Mouse (Mus musculus) megakaryocyte, adult 5-6 weeks (primary cell): ENCODE measurements at regions not wholly inside any gene's neighbourhood (a gene's known extent, or its start where the extent isn't known, plus 50 kb on each side); places are given as distances from the start of the nearest gene placed in this dataset.
A peak's percentile ranks its signal among the peaks of the same experiment; 100 is the strongest.
"Not testable (repeated sequence)": the region's sequence is repeated elsewhere in the genome, so short reads cannot be mapped to it uniquely, and the experiment has no call there.

ENCODE experiments used
- ATAC-seq: 2 replicates; pipeline ENCODE4 v1.8.0; 2016; ENCODE audit warnings: mild to moderate bottlenecking, inconsistent platforms; ENCODE audit not compliant: poor library complexity, severe bottlenecking

DNA sequence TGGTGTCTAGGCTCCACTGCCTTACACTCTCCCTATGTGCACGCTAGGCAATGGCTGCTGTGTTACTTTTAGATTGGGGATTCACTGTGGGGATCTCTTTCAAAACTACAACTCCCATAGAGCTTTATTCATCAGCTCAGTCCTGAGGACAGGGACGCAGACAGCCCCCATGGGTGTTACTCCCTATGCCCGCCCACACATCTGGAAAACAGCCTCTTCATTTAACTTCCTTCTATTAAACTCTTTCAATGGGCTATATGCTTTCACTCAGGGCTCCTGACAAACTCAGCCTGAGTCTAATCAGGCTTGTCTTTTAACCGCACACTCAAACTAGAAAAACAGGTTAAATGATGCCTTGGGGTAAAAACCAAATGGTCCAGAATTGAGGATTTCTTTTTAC lies 95.3 kb upstream of the Mdm1 start:
- ATAC-seq: no peak

DNA sequence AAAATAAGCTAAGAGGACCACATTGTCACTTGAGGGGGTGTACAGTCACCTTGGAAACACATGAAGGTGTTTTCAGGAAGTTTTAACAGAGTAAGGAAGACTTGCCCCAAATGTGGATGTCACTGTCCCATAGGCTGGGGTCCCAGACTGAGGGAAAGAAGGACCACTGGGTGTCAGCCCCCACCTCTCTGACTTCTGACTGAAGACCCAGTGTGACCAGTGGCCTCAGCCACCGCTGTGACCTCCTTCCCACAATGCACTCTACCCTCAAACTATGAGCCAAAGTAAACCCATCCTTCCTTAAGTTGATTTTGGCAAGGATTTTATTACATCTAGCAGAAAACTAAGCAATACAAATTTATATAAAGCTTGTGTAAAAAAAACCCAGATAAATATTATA lies 94.8 kb upstream of the Mdm1 start:
- no peak for ATAC-seq

DNA sequence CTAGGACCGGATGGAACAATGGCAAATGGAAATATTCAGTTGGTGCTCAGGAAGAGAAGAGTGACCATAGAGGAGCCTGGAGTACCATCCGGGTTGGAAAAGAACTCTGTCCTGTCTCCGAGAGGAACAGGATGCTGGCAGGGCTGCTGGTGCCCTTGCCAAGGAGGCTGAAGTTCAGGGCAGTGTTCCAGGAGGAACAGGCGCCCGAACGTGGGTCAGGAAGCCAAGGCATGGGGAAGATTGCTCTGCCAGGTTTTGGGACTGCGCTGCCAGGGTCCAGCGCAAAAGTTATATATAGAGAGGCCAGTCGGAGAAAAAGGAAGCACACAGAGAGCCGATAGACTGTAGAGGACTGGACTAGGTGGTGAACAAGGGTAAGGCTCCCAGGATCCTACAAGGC lies 92.3 kb upstream of the Mdm1 start:
- ATAC-seq: no peak

DNA sequence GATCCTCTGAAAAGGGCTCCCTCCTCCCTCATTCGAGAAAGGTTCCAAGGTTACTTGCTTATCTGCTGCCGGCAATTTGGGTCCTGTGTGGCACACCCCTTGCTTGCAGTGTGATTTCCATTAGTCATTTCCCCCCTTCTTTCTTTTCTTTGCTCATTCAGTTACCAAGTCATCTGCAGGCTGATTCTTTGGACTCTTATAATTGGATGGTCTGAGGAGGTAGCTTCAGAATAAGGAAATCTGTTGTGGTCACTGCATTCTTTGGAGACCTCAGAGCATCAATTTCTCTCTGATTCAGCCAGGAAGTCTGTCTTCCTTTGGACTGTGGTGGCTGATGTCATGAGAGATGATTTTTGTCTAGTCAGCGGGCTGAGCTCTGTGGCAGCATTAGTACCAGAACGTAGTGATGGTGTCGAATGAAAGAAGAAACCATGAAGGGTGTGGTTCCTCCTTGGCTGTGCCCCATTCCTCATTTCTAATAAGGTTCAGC lies 91.4 kb upstream of the Mdm1 start:
- peak; percentile 79 for ATAC-seq

DNA sequence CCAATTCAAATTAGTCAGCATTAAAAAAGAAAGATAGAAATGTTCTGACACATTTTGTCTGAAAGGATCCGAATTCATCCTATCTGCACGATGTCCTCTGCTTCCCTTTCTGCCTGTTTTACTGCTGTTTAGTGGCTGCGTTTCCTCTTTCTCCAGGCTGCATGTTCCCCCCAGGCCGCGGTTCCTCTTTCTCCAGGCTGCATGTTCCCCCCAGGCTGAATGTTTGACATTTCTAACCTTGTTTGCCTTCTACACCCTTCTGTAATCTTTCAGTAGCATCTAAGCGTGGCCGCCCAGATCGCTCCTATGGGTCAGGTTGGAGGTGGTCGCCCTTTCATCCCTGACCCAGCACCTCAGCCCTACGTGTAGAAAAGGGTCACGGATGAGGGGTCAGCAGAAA lies 89.6 kb upstream of the Mdm1 start:
- peak; percentile 77 for ATAC-seq

DNA sequence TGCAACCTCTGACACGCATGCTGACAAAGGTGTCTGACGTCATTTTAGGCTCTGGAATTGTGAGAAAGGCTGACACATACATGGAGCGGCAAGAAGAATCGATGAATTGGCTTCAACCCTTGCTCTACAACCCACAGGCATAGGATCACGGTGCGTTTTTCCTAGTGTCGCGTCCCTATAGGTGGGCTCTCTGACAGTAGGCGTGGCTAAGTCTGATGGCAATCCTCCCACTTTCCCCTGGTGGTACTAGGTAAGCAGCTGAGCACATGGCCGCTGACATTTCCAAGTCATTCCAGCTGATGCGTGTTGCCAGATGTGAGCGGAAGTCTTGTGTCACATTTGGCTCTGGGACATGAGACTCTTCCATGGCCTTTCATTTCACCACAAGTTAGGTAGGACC lies 89.1 kb upstream of the Mdm1 start:
- ATAC-seq: peak; percentile 14

DNA sequence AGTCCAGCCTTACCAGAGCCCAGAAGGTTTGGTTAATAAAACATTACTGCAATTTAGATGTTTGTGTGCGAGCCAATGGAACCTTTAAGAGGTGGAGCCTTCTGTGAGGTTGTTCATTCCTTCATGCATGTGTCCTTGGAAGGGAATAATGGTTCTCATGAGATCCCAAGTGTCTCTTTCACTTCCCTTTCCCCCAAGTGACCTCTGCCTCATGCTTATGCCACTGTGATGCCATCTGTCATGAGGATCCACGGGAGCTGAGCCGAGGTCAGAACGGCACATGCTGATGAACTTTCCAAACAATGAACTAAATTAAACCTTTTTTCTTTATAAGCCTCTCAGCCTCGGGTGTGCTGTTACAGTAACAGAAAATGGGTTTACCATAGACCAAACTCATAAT lies 88.6 kb upstream of the Mdm1 start:
- ATAC-seq: peak; percentile 62

DNA sequence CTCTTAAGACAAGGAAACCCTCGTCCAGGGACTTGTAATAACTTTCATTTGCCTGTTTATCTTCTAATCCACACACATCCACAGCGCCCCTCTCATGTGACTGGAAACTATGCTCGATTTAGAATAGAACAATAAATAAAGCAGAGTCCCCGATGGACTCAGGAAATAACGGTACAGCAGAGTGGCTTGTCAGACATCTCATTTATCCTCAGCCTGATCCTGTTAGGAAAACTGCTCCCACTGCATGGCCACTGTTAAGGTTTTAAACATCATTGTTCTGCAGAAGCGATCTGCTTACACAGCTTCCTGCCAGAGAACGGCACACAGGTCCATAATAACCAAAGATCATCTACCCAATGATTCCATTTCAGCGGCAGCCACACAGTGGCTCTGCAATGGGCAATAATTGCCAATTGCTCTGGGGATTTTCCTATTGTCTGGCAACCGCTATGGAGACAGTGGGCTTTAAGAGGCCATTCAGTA lies 84.8 kb upstream of the Mdm1 start:
- no peak for ATAC-seq

DNA sequence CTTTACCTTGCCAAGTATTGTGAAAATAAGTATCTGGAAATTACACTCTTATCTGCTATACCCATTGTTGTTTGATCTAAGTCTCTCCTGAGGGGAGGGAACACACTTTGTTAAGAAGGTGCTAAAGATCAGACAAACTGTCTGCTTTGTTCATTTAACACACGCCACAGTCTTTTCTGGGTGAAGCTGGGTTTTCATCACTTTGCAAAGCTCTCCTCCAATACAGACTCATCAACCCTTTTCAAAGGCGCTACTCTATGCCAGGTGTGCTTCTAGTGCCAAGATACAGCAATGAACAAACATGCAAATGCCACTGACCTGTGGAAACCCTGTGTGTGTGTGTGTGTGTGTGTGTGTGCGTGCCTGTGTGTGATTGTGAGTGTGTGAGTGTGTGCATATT lies 84.1 kb upstream of the Mdm1 start:
- no peak for ATAC-seq

DNA sequence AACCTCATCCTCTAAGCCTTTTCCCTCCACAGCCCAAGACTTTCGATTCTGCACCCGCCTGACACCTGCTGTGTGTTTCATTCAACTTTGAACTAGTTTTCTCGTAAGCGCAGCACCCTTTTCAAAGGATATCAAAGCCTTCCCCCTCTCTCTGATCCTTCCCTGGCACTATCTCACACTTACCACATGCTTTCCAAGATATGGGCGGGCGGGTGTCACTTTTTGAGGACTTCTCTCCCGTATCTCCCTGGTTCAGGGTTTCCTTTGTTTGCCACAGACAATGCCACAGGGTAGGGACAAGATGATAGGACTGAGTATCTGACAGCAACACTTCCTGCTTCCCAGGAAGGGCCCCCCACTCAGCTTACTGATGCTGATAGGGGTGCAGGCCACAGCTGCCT lies 76.8 kb upstream of the Mdm1 start:
- ATAC-seq: peak; percentile 18; the same call in 1 of the 2 replicates

DNA sequence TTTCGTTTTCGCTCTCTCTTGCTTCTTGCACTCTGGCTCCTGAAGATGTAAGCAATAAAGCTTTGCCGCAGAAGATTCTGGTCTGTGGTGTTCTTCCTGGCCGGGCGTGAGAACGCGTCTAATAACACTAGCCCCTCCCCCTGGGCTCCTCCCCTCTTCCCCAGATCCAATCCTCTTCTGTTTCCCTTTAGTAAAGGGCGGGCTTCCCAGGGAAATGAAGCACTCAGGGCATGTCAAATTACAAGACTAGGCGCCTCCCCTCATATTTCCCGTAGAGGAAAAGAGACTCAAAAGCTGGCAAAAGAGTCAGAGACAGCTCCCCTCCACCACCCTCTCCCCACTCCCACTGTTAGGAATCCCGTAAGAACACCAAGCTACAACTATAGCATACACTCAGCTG lies 65.3 kb upstream of the Mdm1 start:
- ATAC-seq: not testable (repeated sequence)

DNA sequence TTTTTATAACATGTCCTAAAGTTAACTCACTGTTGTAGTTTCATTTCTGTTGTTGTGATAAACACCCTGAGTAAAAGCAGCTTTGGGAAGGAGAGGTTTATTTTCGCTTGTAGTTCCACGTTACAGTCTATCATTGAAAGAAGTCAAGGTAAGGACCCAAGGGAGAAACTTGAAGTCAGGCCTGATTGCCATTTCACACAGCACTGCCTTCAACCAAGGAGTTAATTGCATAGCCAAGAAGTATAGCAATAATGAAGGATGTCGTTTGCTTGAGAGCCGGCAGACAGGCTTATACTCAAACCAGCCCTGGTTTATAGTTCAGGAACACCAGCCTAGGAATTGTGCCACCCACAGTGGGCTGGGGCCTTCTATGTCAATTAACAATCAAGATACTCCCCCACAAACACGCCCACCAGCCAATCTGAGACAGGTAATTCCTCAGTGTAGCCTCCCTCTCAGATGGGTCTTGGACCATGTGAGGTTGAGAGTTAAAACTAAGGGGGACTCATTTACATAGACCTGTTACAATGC lies 59.9 kb upstream of the Mdm1 start:
- ATAC-seq: no peak

DNA sequence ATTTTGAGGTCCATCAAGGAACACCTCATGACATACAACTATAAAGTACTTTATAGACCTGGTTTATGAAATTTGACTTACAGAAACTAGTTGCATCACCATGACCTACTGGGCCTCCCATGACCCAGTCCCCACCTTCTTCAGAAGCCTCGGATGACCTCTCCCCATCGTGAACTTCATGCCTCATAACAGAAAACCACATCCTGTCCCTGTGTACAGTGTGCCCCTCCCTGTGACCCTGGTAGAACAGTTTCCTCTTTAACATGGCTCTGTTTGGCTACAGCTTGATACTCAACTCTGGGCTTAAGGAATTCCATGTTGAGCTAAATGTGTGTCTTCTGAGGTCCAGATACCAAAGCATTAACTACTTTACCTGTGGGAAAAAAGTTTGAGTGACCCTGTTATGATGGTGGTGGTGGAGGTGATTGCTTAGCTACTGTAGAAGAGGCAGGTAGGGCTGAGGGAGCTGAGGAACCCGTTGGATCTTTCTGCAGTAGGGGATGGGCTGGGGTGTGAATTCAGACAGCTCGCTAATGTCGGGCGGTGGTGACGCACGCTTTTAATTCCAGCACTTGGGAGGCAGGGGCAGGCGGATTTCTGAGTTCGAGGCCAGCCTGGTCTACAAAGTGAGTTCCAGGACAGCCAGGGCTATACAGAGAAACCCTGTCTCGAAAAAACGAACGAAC lies 58.4 kb upstream of the Mdm1 start:
- ATAC-seq: peak; percentile 82

DNA sequence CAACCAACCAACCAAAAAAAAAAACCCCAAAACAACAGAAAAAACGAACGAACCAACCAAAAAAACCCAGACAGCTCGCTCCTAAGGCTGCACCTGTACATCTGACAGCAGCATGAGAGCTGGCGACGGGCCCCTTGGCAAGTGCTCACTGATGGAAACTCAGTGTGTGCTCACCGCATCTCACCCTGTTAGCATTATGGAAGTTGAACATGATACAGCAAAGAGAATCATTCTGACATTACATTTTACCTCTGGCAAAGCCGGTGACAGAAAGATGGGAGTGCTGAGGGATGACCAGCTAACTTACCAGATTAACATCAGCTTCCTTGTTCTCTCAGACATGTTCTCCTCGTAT lies 57.9 kb upstream of the Mdm1 start:
- no peak for ATAC-seq

DNA sequence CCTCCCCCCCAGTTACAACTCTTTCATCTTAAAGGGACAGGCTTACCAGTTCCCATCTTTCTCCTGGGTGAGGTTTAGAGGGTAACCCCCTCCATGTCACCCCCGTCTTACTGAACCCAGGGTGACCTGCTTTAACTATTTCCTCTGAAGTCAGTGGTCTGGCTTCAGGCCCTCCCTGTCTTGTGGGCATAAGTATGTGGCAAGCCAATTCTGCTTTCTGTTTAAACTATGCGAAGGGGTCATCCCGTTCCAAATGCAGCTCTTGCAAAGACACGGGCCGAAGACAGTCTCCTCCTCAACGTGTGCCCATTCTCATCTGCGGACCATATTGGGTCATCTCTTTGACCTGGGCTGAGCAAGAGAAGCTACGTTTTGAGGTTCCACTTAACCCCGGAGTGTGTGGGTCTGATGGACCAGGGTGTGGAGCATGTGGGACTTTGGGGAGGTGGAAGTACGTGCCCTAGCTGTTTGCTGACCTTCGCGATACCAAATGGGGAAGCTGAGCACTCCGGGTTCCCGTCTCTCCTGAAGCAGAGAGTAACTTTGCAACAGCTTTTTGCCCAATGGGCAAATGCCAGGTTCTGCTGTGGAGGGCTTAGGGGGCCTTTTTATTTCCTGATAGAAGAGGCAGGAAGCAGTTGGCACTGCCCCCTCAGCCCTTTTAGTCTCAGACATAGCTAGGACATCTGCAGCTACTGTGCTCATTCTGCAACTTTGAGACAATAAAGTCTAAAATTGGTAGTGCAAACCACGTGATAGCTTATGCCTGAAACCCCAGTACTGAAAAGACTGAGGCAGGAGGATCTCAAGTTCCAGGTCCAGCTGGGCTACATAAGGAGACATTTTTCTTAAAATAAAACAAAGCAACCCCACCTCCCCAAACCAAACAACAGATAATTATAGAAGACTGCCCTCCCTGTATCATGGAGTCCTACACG lies 56.3 kb upstream of the Mdm1 start:
- ATAC-seq: peak; percentile 76

DNA sequence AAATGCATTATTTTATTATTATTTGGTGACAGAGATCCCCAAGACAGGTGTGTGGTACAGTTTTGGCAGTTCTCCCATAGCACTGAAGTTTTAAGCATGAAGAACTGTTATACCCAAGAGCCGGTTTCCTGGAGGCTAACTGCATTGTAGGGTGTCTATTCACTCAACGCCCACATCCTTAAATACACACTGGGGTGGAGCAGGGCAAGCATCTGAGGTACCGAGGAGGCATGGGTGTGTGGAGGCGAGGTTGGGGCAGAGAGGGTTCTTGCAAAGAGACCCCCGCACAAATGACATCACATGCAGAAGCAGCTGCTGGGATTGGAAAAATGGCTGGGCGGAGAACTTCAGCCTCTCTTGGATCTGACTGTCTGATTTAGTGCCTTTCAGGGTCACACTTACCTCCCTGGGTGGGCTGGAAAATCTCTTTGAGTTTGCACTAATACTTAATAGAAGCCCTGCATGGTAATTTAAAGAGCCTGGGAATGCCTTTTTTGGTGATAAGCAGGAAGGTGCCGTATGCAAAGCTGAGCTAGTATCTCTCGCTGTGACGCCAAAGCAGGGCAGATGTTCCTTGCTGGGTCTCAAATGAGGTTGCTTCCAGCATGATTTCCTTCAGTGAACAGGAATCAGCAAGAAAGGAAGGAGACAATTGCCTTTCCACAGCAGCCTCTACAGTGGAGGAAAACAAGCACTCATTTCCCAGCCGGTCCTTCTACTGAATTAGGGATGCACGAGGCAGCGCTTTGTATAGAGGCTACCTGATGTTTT lies 53.9 kb upstream of the Mdm1 start:
- ATAC-seq: no peak

DNA sequence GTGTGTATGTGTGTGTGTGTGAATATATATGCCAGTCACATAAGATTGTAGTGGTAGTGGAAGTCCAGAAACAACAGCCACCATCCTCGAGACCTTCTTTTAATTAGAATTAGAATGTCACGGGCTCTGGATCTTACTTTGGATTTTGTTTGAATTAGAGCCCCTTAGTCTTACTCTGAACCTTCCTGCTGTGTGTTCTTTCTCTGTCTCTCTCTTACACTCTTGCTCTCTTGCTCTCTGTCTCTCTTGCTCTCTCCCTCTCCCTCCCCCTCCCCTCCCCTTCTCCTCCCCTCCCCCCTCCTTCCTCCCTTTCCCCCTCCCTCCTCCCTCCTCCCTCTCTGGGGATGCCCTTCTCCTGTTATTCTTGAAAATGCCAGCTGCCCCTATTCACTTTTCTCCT lies 53.1 kb upstream of the Mdm1 start:
- no peak for ATAC-seq

DNA sequence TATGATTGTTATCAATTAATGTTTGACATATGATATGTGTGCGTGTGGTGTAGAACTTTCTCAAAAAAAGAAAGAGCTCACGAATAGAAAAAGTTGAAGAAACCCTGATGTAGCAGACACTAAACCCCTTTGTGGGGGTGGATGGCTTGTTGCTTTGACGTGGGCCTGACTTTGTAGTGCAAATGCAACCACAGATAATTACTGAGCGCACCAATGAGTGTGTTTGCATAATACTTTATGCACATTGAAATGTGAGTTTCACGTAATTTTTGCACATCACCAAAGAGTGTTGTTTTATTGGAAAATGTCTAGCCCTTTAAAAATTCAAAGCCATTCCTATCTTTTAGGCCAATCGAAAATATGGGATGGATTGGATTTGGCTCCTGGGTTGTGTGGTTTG lies 51.7 kb upstream of the Mdm1 start:
- ATAC-seq: no peak

DNA sequence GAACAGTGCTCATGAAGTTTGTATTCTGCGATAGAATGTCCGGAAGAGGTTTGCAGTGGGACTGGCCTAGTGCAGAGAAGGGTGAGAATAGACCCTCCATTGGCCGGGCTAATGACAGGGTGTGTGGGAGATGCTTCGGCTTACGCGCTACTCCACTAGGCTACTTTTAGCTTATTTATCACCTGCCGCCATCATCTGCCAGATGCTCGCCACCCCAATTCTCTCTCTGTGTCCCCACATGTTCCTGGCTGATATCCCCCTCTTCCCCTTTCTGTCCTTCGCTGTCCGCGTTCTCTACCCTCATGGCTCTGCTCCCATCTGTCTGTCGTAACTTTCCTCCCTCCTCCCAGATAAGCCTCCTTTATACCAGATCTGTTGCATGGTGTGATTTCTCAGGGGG lies 50.1 kb upstream of the Mdm1 start:
- peak; percentile 28; the same call in 1 of the 2 replicates for ATAC-seq
